Mouse (Mus musculus): ENCODE measurements at regions not wholly inside any gene's neighbourhood (a gene's known extent, or its start where the extent isn't known, plus 50 kb on each side); places are given as distances from the start of the nearest gene placed in this dataset.
"Not testable (repeated sequence)": the region's sequence is repeated elsewhere in the genome, so short reads cannot be mapped to it uniquely, and the experiment has no call there.

DNA sequence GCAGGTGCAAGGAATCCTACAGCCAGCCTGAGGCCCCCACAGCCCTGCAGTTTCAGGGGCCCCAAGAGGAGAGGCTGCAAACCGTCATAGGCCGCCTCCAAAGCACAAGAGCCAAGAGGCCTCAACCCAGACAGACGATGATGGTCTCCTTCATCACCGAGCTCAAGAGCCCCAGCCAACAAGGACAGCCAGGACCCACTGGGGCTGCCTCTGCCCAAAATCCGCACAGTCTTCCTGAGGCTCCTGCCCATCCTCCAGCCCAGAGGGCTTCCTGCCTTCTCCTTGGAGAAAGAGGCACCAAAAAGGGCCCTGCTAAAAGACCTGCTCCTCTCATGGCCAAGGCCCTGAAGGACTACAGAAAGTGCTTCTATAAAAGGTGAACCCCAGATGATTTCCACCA, 112.3 kb downstream of the Nus1 start:
- not testable (repeated sequence) for ATAC-seq (ENCODE audit: low TSS enrichment)

- ATAC-seq (ENCODE audit: low TSS enrichment) = no peak
Measured at GRCm38 (mm10) chr10:52530846-52531245, 113.5 kb downstream of the Nus1 start.

DNA sequence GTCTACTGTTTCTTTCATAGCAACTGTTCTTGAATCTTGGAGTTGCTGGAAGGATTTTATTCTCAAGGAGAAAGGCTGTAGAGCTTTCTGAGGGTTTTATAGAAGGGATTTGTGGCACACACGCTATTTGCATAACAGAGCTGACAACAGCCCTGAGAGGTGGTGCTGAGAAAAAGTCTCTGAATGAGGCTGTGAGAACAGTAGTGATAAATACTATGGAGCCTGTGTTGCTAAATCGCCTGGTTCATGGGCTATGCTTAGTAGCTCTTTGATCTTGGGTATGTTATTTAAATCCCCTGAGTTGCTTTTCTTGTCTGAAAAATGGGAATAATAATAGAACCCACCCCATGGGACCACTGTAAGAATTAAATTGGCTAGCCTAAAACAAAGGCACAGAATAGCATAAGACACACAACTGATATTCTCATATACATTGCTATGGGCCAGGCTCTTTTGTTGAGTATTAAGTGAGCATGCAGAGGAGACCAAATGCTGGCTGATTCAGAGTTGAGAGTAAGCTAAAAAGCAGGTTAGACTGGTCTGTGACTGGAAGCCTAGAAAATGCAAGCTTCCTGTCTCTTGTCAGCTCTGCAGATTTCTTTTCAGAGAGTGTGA, 116.0 kb downstream of the Nus1 start:
- ATAC-seq (ENCODE audit: low TSS enrichment) = no peak

- ATAC-seq (ENCODE audit: low TSS enrichment) = peak; percentile 67; the same call in 1 of the 2 replicates
Measured at GRCm38 (mm10) chr10:52533893-52534287, 116.5 kb downstream of the Nus1 start.

GRCm38 (mm10) chr10:52545566-52545965, 128.2 kb downstream of the Nus1 start:
- no peak for ATAC-seq (ENCODE audit: low TSS enrichment)

DNA sequence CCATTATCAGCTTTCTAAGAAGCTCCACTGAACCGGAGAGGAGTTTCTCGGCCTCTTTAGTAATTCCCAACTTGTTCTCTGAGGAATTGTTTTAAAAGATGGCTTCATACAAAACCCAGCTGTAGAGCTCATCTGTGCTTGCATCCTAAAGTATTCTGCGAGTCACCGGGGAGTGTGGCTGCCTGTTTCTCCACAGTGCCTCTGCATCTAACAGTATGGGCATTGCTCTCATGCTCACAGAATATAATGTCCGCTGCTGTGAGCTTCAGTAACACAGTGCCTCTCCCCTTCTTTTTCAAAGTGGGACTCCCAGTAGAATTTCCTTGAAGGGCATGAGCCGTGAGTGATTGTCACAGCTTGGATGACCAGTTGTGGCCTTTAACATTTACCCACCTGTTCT, 113.0 kb upstream of the Slc35f1 start:
- peak; percentile 34; the same call in 1 of the 2 replicates for ATAC-seq (ENCODE audit: low TSS enrichment)

DNA sequence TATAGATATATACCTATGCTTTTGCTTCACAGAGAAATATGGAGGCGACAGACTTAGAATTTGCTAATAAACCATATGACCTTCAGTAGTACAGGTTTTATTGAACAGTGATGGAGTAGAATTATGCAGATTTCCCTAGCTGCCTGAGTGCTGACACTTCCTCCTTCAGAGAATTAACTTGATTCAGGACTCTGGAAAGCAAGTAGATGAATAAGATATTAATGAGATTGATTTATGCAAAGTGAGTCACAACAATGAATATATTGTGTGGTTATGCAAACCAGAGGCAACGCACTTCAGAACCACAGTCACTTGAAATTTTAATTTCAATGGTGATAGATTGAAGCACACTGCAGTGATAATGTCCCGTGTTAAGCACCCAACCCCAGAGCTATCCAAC, 112.5 kb upstream of the Slc35f1 start:
- ATAC-seq (ENCODE audit: low TSS enrichment) = no peak

DNA sequence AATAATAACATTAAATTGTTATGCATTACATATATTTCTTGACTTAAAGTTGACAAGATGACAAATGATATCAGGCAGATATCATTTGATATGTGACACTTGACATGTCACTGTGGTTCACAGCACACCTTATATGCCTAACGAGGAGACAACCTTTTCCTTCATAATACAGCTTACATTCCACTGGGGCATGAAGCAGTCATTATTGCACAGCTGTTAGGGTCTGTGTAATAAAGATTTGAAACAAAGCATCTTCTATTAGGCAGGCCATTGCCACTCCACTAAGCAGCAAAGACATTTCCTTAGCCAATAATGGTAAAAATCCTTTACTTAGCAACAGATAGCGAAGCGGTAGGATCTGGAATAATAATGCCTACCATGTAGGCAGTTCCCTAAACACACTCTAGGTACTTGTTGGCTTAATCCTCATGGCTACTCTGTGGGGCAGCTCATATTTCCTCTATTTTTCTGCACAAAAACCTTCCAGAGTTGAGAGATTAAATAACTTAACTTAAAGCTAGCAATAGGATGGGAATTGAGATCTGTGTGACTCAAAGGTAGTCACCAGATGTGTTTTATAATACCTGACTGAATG, 112.0 kb upstream of the Slc35f1 start:
- no peak for ATAC-seq (ENCODE audit: low TSS enrichment)

DNA sequence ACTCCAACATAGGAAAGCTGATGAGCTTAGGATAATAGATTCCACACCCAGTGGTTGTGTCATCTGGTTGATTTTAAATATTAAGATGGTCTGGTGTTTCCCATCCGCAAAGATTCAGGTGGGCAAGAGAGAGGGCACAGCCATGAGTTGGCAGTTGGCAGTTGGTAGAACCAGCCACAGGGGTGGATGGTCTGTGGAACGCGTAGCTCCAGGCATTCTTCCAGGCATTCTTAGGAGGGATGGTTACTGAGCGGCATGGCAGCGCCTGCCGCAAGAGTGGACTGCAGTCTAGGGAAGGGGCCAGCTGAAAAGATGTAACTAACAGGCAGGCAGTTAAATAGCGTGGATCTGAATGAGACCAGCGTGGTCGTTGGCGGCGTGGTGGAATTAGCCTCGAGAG, 96.6 kb upstream of the Slc35f1 start:
- no peak for ATAC-seq (ENCODE audit: low TSS enrichment)

Measured in frontal cortex, adult (tissue).